Comparison of ENCODE assay signal across 10 mouse cellular contexts in genomic region chr9:114562031-114562918, GRCm38 (mm10). TPM values are rescaled to one million over a fixed set of nuclear protein-coding genes. Genes with fewer than 3 reads are reported as not detected.
DNase-seq lines count a peak whose midpoint lies in the region; ATAC-seq and TF ChIP-seq lines count a peak whose summit lies in the region.
"Had no signal": no experiment of that assay in that cellular context is flagged by ENCODE, and none has a peak within 500 bp of the region (broad histone marks: within the 10 kb centered on the region; RNA-seq: fewer than 3 reads in every experiment).

No protein-coding gene starts in this region.

- H3K4me1 ChIP-seq in liver, embryonic 14.5 days (replicated peaks; ENCODE audit: control insufficient read depth in 2 of 2, insufficient read depth in 2 of 2, low read length in 1 of 2), result no peaks in the 10 kb centered on the region; a peak in 1 of 4 replicates
- H3K4me1 ChIP-seq in stomach, postnatal 0 days (replicated peaks; ENCODE audit: control insufficient read depth, insufficient read depth), result no peaks in the 10 kb centered on the region

- H3K36me3 ChIP-seq in liver, embryonic 14.5 days (replicated peaks; ENCODE audit: control insufficient read depth, insufficient read depth, low read depth), result no peaks in the 10 kb centered on the region
- H3K36me3 ChIP-seq in stomach, postnatal 0 days (ENCODE audit: control insufficient read depth, insufficient read depth, low read length), result no peaks in the 10 kb centered on the region

- no peak overlapping the region for H3K27ac ChIP-seq in gastrocnemius, adult 2 months
- no peak overlapping the region for H3K27ac ChIP-seq in liver, embryonic 14.5 days
- peak overlapping the region; percentile 30; the same call in 1 of the 2 replicates for H3K27ac ChIP-seq in stomach, postnatal 0 days (replicated peaks)
- H3K27ac ChIP-seq: macrophage had no signal

- peak overlapping the region; percentile 66 for H3K4me3 ChIP-seq in gastrocnemius, adult 2 months
- peak overlapping the region; percentile 55 to 58 for H3K4me3 ChIP-seq in liver, embryonic 14.5 days (ENCODE audit: insufficient read depth in 1 of 2, low read depth in 2 of 2, low read length in 2 of 2)
- H3K4me3 ChIP-seq in stomach, postnatal 0 days (ENCODE audit: low read depth, low read length), result peak overlapping the region; percentile 53

- ATAC-seq in liver, embryonic 14.5 days (ENCODE audit: insufficient read depth), result no peak
- ATAC-seq in stomach, postnatal 0 days (ENCODE audit: low FRiP score, low TSS enrichment), result peak; percentile 41; the same call in 1 of the 2 replicates

- H3K27me3 ChIP-seq in liver, embryonic 14.5 days (ENCODE audit: control insufficient read depth, insufficient read depth, low read length), result peaks cover 69% of the 10 kb centered on the region
- peaks cover 18% of the 10 kb centered on the region for H3K27me3 ChIP-seq in stomach, postnatal 0 days (ENCODE audit: control insufficient read depth, insufficient read depth, low read length)

- H3K4me2 ChIP-seq in liver, embryonic 14.5 days (ENCODE audit: low read depth), result peak overlapping the region; percentile 51
- H3K4me2 ChIP-seq in stomach, postnatal 0 days (replicated peaks; ENCODE audit: low read depth), result peak overlapping the region; percentile 76

- DNase-seq in gastrocnemius, adult 2 months, result no peak
- no peak for DNase-seq in gastrocnemius, adult 18-20 months (ENCODE audit: low spot score)
- DNase-seq in thymus, postnatal 4 days, result peak; percentile 38
- no peak for DNase-seq in thymus, postnatal 25 days
- DNase-seq in liver, embryonic 14.5 days (ENCODE audit: low read depth in 3 of 3, low spot score in 3 of 3), result no peak
- DNase-seq in stomach, postnatal 0 days (ENCODE audit: low spot score), result peak; percentile 59
- DNase-seq in urinary bladder, adult 18-20 months (ENCODE audit: low spot score in 2 of 2), result no peak
- DNase-seq in urinary bladder, postnatal 10 days (ENCODE audit: low spot score), result no peak

- intact Hi-C loops in gastrocnemius, adult 2 months (cut with DNase I), result no loop called here

- TF ChIP-seq EP300 in liver, embryonic 14.5 days (IDR thresholded peaks at IDR 0.05; ENCODE audit: low read depth), result no peak
- TF ChIP-seq EP300 in stomach, postnatal 0 days (optimal IDR thresholded peaks at IDR 0.05), result no peak

- WGBS in liver, embryonic 14.5 days (ENCODE audit: insufficient replicate concordance), result under 1% methylated on average over 98 of the region's 101 CpGs
- under 1% methylated on average over 45 of the region's 101 CpGs for WGBS in stomach, postnatal 0 days

- H3K9me3 ChIP-seq in liver, embryonic 14.5 days (ENCODE audit: control insufficient read depth, low read length), result no peaks in the 10 kb centered on the region
- no peaks in the 10 kb centered on the region for H3K9me3 ChIP-seq in stomach, postnatal 0 days (ENCODE audit: control insufficient read depth, low read length)

- no peak overlapping the region; the same call in 1 of the 2 replicates for H3K9ac ChIP-seq in liver, embryonic 14.5 days (replicated peaks)
- H3K9ac ChIP-seq in stomach, postnatal 0 days (ENCODE audit: low read length), result peak overlapping the region; percentile 55; the same call in 1 of the 2 replicates

- no peak for TF ChIP-seq CTCF in gastrocnemius, adult 2 months (IDR thresholded peaks at IDR 0.05)
- TF ChIP-seq CTCF in liver, embryonic 14.5 days (IDR thresholded peaks at IDR 0.05; ENCODE audit: low read depth), result no peak
- no peak for TF ChIP-seq CTCF in stomach, postnatal 0 days (IDR thresholded peaks at IDR 0.05; ENCODE audit: low read depth)

RNA-seq across cellular contexts. Expression of gene Trim71, which starts 1.9 kb away (rescaled TPM):
- not detected for total RNA-seq in gastrocnemius, adult 2 months (2021)
- total RNA-seq in gastrocnemius, adult 18-20 months (2021), result not detected
- polyA plus RNA-seq in liver, embryonic 14.5 days (2012; rRNA removed), result 0.61 and 0.74 TPM in 2 replicates
- 0.62 and 0.82 TPM in 2 replicates for polyA plus RNA-seq in liver, embryonic 14.5 days (2014; fragmentation: Nextera tagmentation; extraction: Ambion mirVana)
- 0.47 and 0.51 TPM in 2 replicates for polyA plus RNA-seq in stomach, postnatal 0 days (2015; fragmentation: Nextera tagmentation; extraction: Ambion mirVana)
- polyA plus RNA-seq: macrophage had no signal

RNA-seq across cellular contexts. Expression of gene C130032M10Rik, which starts 46.8 kb away (rescaled TPM):
- total RNA-seq in gastrocnemius, adult 2 months (2021), result not detected
- total RNA-seq in gastrocnemius, adult 18-20 months (2021), result not detected
- polyA plus RNA-seq in liver, embryonic 14.5 days (2012; rRNA removed), result not detected in 2 replicates
- not detected in 2 replicates for polyA plus RNA-seq in liver, embryonic 14.5 days (2014; fragmentation: Nextera tagmentation; extraction: Ambion mirVana)
- not detected in 2 replicates for polyA plus RNA-seq in stomach, postnatal 0 days (2015; fragmentation: Nextera tagmentation; extraction: Ambion mirVana)
- polyA plus RNA-seq: C2C12, macrophage had no signal

RNA-seq across cellular contexts. Expression of gene Ccr4, which starts 57.6 kb away (rescaled TPM):
- total RNA-seq in gastrocnemius, adult 2 months (2021), result not detected
- total RNA-seq in gastrocnemius, adult 18-20 months (2021), result not detected
- polyA plus RNA-seq in liver, embryonic 14.5 days (2012; rRNA removed), result not detected in 2 replicates
- polyA plus RNA-seq in liver, embryonic 14.5 days (2014; fragmentation: Nextera tagmentation; extraction: Ambion mirVana), result not detected in 2 replicates
- polyA plus RNA-seq in stomach, postnatal 0 days (2015; fragmentation: Nextera tagmentation; extraction: Ambion mirVana), result not detected in 2 replicates
- polyA plus RNA-seq: C2C12, macrophage had no signal

Comparison
In these comparisons a context has a peak if more than half of its experiments do, and no peak if none do; other contexts are left out.
1. DNase-seq: peak in thymus, postnatal 4 days (single experiment) and stomach, postnatal 0 days (single experiment); none in gastrocnemius, adult 2 months (single experiment), gastrocnemius, adult 18-20 months (single experiment), thymus, postnatal 25 days (single experiment), liver, embryonic 14.5 days (0 of 3), urinary bladder, adult 18-20 months (0 of 2) and urinary bladder, postnatal 10 days (single experiment).
2. Peak in every context shown above with its lines, with median percentiles within 50 percentile points of each other: H3K4me3 ChIP-seq.